Mouse (Mus musculus) stomach, postnatal 0 days (tissue): ENCODE results near the gene Sash1.

Experiments
- CTCF ChIP-seq: IDR thresholded peaks from 2 replicates; pipeline ENCODE4 v1.5.1; 2016; ENCODE audit warnings: antibody characterized with exemption, low read depth, mild to moderate bottlenecking, moderate library complexity
- EP300 ChIP-seq: optimal IDR thresholded peaks from 2 replicates; pipeline ENCODE3; 2016; ENCODE audit warnings: antibody characterized with exemption

GRCm38 (mm10) chr10:8760598-8760997 lies 125.3 kb downstream of the Sash1 start:
- no peak for TF ChIP-seq CTCF
- TF ChIP-seq EP300 = no peak
